Mouse (Mus musculus) liver, embryonic 13.5 days (tissue): ENCODE data around the gene Cdk6. TPM values are rescaled to one million over a fixed set of nuclear protein-coding genes. Genes with fewer than 3 reads are reported as not detected.
"Not testable (repeated sequence)": the region's sequence is repeated elsewhere in the genome, so short reads cannot be mapped to it uniquely, and the experiment has no call there.

Experiments
- ATAC-seq: fragments of 200-750 bp; cut with Nextera tagmentation; 2 replicates; pipeline ENCODE4 v1.8.0; 2017; ENCODE audit warnings: low read depth, mild to moderate bottlenecking, moderate number of reproducible peaks, moderate library complexity
- DNase-seq: peaks from one replicate; pipeline ENCODE4 v3.0.0; 2022
- H3K27ac ChIP-seq: fragments of 300-500 bp; sonication (generic); 2 replicates; pipeline ENCODE4 v1.5.1; 2015; ENCODE audit warnings: moderate library complexity, mild to moderate bottlenecking, inconsistent platforms
- H3K27me3 ChIP-seq: fragments of 300-500 bp; sonication (generic); 2 replicates; pipeline ENCODE4 v1.6.1; 2015; ENCODE audit warnings: mild to moderate bottlenecking, inconsistent platforms
- H3K36me3 ChIP-seq: fragments of 300-500 bp; sonication (generic); 2 replicates; pipeline ENCODE4 v1.6.1; 2015; ENCODE audit warnings: mild to moderate bottlenecking, inconsistent platforms
- H3K4me1 ChIP-seq: fragments of 300-500 bp; sonication (generic); replicated peaks from 2 replicates; pipeline ENCODE4 v1.6.1; 2015; ENCODE audit warnings: inconsistent platforms
- H3K4me2 ChIP-seq: fragments of 300-500 bp; sonication (generic); 2 replicates; pipeline ENCODE4 v1.6.1; 2015; ENCODE audit warnings: inconsistent platforms, mild to moderate bottlenecking, moderate library complexity
- H3K4me3 ChIP-seq: fragments of 300-500 bp; sonication (generic); replicated peaks from 2 replicates; pipeline ENCODE4 v1.5.1; 2015; ENCODE audit warnings: mild to moderate bottlenecking, inconsistent platforms
- H3K9ac ChIP-seq: fragments of 300-500 bp; sonication (generic); 2 replicates; pipeline ENCODE4 v1.6.1; 2015; ENCODE audit warnings: mild to moderate bottlenecking, inconsistent platforms
- H3K9me3 ChIP-seq: fragments of 300-500 bp; sonication (generic); replicated peaks from 2 replicates; pipeline ENCODE4 v1.6.1; 2016; ENCODE audit warnings: inconsistent platforms
- WGBS: fragments of 180-500 bp; shearing (Covaris S2); methylation state at CpG from one replicate; pipeline ENCODE4 v1.1.7; 2015; ENCODE audit not compliant: insufficient replicate concordance; 5-methylcytosine and 5-hydroxymethylcytosine counted together
- polyA plus RNA-seq: library from polyadenylated mRNA; unstranded; fragments of >200 nt; fragmentation: Nextera tagmentation; extraction: Ambion mirVana; gene quantifications from 2 replicates; pipeline ENCODE4 v1.2.1, GENCODE M21; 2015

Cdk6 gene
- polyA plus RNA-seq, 1 experiment from 2014 or later: 26.0 TPM

DNA sequence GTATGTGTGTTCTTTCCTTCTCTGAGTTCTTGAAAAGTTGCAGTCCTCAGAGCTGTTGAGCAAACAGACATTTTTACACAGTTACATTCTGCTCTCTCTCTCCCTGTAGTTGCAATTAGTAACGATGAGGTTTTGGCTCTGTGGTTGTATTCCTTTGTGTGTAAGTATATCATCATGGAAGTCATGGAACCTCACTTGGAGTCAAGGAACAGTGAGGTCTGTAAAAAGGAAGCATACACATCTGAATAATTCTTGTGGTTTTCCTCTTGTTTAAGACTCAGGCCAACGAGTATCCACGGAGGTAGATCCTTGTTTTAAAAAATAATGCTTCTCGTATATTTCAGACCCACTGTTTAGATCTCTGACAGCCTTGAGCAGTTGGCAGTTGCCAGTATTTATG lies 8.1 kb downstream of the Cdk6 start:
- not testable (repeated sequence) for H3K9ac ChIP-seq, H3K27me3 ChIP-seq, H3K27ac ChIP-seq, H3K4me3 ChIP-seq, ATAC-seq, DNase-seq, H3K9me3 ChIP-seq, H3K4me2 ChIP-seq
- Histone ChIP-seq H3K36me3 (peaks cover 13% of the 10 kb centered on the region), H3K4me1 (peaks cover 16% of the 10 kb centered on the region)
- 34% methylated on average over 4 of the region's 4 CpGs for WGBS

DNA sequence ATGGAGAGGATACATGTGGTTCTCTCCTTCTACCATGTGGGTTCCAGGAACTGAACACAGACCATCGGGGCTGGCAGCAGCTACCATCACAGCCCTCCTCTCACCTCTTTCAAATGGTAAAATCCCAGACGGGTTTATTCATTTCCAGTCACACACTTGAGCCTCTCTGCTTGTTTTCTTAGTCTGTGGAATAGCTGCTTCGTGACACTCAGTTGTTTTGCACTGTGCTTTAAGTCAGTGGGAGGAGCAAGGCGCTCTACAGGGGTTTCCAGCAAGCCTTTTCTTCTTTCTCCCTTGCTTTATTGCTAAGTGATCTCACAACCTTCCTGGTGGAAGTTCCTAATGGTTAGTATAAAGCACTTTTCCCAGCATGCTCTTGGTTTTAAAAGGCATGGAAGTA lies 10.6 kb downstream of the Cdk6 start:
- H3K27ac ChIP-seq, H3K9ac ChIP-seq, ATAC-seq, H3K9me3 ChIP-seq, H3K4me2 ChIP-seq, H3K27me3 ChIP-seq, DNase-seq, H3K4me3 ChIP-seq, H3K36me3 ChIP-seq: not testable (repeated sequence)
- H3K4me1 ChIP-seq: peaks cover 34% of the 10 kb centered on the region
- WGBS: 61% methylated on average over 4 of the region's 4 CpGs

DNA sequence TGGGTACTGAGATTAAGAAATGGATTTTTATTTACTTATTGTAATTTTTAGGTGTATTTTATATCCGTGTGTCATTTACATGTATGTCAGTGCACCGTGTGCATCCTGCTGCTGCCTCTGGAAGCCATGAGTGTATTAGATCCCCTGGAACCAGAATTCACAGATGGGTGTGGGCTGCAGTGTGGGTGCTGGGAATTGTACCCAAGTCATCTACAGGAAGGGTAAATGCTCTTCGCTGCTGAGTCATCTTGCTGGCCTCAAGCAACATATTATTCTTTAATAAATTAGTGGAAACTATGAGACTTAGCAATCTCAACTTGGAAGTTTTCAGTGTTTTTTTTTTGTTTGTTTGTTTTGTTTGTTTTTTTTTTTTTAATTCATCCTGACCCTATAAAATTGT lies 11.0 kb downstream of the Cdk6 start:
- no peak overlapping the region for H3K9ac ChIP-seq
- H3K4me1 ChIP-seq: peaks cover 39% of the 10 kb centered on the region
- H3K4me3 ChIP-seq: no peak overlapping the region
- no peaks in the 10 kb centered on the region for H3K9me3 ChIP-seq
- H3K27me3 ChIP-seq: no peaks in the 10 kb centered on the region
- WGBS: 77% methylated on average over 3 of the region's 3 CpGs
- no peak for ATAC-seq
- H3K27ac ChIP-seq: no peak overlapping the region
- no peak for DNase-seq
- no peak overlapping the region for H3K4me2 ChIP-seq
- peaks cover 4% of the 10 kb centered on the region; the same call in 1 of the 2 replicates for H3K36me3 ChIP-seq

DNA sequence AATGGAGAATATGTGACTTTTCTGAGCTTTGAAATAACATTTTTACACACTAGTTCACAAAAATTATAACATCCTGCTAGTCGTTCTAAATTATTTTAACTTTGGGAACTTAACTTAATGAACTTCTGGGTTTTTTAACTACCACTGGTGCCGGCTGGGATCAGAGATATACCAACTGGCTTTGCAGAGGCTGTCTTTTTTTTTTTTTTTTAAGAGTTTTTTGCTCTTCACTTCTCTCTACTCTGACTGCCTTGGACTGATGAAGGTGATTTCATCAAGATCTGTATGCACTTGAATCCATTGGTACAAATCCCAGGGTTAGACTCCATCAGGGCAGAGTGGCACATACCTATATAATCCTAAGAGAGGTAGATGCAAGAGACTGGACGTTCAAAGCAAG lies 11.5 kb downstream of the Cdk6 start:
- ATAC-seq (no peak), DNase-seq (no peak)
- Histone ChIP-seq H3K27ac (no peak overlapping the region), H3K4me1 (peaks cover 44% of the 10 kb centered on the region), H3K4me2 (no peak overlapping the region), H3K9me3 (no peaks in the 10 kb centered on the region), H3K27me3 (no peaks in the 10 kb centered on the region), H3K9ac (no peak overlapping the region), H3K4me3 (no peak overlapping the region), H3K36me3 (0 out of 2 replicates have a peak, but pooled peaks cover 3% of the 10 kb centered on the region)
- WGBS: 27% methylated on average over 3 of the region's 3 CpGs

DNA sequence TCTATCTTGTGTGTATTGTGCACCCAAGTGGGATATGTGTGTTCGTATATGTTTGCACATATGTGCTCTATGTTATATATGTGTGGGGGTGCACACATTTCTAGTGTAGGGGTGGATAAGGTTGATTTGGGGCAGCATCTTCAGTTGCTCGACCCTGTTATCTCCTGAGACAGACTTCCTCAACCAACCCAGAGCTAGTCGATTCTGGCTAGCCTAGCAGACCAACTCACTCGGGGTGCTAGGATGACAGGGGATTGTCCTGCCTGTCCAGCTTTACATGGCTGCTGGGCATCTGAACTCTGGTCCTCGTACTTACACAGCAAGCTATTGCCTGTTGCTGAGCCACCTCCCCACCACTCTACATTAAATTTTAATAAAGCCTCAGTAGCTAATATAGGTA lies 13.0 kb downstream of the Cdk6 start:
- Histone ChIP-seq H3K9me3 (no peaks in the 10 kb centered on the region), H3K36me3 (0 out of 2 replicates have a peak, but pooled peaks cover 2% of the 10 kb centered on the region), H3K4me3 (peak overlapping the region; percentile 7; the same call in 1 of the 2 replicates), H3K27me3 (no peaks in the 10 kb centered on the region), H3K27ac (peak overlapping the region; percentile 61), H3K4me2 (peak overlapping the region; percentile 39), H3K4me1 (peaks cover 57% of the 10 kb centered on the region), H3K9ac (0 out of 2 replicates have a peak overlapping the region, but pooled peaks have one; percentile 15)
- ATAC-seq (peak; percentile 84), DNase-seq (peak; percentile 39)
- WGBS: 17% methylated on average over 5 of the region's 5 CpGs

DNA sequence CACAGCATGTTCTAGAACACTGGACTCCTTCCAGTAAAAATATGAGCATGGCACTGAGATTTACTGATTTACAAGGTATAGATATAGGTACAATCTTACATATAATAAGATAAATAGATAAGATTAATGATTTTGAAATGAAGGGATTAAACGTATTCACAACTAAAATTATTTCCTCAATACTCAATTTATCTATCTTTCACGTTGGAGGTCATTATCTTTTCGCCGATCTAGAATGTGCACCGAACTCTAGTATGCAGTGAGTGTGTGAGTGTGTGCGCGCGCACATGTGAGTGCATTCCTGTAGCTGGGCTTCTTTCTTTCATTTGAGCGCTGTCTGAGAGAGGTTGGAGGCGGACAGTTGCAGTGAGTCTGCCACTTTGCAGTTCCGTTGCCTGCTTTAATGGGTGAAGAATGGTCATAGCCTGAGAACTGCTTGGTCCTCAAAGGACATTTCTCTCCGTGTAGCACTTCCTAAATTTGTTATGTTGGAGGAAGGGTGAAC lies 13.8 kb downstream of the Cdk6 start:
- peak overlapping the region; percentile 61; the same call in 1 of the 2 replicates for H3K27ac ChIP-seq
- DNase-seq (no peak), ATAC-seq (no peak)
- H3K4me1 ChIP-seq: peaks cover 64% of the 10 kb centered on the region
- WGBS: 75% methylated on average over 12 of the region's 12 CpGs
- H3K9ac ChIP-seq: no peak overlapping the region
- H3K4me3 ChIP-seq: no peak overlapping the region
- peak overlapping the region; percentile 39 for H3K4me2 ChIP-seq
- no peaks in the 10 kb centered on the region for H3K27me3 ChIP-seq
- H3K9me3 ChIP-seq: no peaks in the 10 kb centered on the region
- peaks cover 6% of the 10 kb centered on the region; the same call in 1 of the 2 replicates for H3K36me3 ChIP-seq

DNA sequence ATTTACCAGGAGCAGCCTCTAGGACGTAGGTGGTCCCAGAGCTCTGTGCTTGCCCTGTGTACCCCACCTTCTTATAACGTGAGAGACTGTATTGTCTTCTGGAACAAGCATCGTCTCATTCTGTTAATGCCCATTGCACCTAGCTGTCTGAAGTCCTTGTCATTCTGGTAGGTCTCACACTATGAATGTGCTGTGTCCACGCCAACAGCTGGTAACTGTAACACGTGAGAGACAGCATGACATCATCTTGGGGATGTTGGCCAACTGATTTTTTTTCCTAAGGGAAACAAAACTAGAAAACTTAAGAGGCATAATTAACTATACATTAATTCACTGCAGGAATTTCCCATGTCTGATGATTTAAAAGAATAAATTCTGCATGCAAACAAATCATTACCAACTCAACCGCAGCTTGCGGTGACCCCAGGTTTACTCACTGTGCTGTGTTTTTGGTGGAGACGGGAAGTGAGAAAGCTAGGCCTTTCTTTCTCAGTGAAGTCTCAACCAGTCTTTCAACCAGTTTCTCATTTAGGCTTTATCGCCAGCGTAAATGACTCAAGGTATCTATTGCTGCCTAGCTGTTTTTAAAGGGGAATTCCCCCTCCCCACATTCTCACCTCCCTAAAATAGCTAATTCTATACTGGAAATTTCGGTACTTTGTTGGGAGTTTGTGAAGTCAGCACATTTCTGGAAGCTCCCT lies 14.4 kb downstream of the Cdk6 start:
- H3K36me3 ChIP-seq: peaks cover 6% of the 10 kb centered on the region; the same call in 1 of the 2 replicates
- no peak overlapping the region for H3K9ac ChIP-seq
- H3K4me2 ChIP-seq: no peak overlapping the region
- H3K27me3 ChIP-seq: no peaks in the 10 kb centered on the region
- no peaks in the 10 kb centered on the region for H3K9me3 ChIP-seq
- no peak for ATAC-seq
- no peak overlapping the region for H3K27ac ChIP-seq
- no peak overlapping the region for H3K4me3 ChIP-seq
- H3K4me1 ChIP-seq: peaks cover 69% of the 10 kb centered on the region
- DNase-seq: no peak
- 79% methylated on average over 11 of the region's 11 CpGs for WGBS

DNA sequence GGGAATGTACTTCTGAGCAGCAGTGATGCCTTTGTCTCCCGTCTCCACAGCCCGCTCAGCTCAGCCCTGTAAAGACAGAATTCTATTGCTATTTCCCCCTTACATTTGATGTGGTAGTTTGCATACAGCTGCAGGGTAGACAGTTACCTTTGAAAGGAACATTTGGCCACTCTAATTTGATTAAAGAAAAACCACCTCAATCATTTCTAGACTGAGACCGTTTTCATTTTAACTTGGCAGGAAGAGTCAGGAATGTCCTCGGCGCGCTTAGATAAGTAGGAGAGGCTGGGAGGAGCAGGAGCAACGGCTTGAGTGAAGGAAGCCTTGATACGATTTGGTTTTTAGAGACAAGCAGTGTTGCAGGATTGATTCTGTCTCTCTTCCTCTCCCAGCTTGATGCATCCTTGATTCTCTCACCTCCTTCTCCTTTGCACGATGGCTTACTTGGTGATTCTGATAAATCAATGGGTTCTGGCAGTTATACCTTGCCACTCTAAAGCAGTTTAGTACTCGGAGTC lies 15.0 kb downstream of the Cdk6 start:
- 55% methylated on average over 10 of the region's 10 CpGs for WGBS
- Histone ChIP-seq H3K4me1 (peaks cover 74% of the 10 kb centered on the region), H3K4me2 (no peak overlapping the region), H3K27me3 (no peaks in the 10 kb centered on the region), H3K4me3 (no peak overlapping the region), H3K27ac (no peak overlapping the region), H3K36me3 (peaks cover 6% of the 10 kb centered on the region; the same call in 1 of the 2 replicates), H3K9me3 (no peaks in the 10 kb centered on the region), H3K9ac (no peak overlapping the region)
- no peak for DNase-seq
- ATAC-seq: no peak

DNA sequence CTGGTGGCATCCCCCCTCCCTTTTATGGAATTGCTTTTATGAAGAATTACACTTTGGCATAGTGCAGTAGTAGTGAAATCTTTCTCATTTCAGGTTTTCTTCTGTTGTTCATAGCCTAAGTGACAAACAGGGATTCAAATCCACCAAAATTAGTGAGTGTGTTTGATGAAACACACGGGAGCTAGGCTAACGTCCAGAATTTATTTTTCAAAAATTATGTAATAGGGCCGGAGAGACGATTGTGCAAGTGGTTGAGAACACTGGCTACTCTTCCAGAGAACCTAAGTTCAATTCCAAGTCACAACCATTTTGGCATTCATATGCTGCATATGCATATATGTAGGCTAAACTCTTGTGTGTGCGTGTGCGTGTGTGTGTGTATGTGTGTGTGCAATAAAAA lies 16.2 kb downstream of the Cdk6 start:
- no peak for DNase-seq
- H3K9ac ChIP-seq: no peak overlapping the region

DNA sequence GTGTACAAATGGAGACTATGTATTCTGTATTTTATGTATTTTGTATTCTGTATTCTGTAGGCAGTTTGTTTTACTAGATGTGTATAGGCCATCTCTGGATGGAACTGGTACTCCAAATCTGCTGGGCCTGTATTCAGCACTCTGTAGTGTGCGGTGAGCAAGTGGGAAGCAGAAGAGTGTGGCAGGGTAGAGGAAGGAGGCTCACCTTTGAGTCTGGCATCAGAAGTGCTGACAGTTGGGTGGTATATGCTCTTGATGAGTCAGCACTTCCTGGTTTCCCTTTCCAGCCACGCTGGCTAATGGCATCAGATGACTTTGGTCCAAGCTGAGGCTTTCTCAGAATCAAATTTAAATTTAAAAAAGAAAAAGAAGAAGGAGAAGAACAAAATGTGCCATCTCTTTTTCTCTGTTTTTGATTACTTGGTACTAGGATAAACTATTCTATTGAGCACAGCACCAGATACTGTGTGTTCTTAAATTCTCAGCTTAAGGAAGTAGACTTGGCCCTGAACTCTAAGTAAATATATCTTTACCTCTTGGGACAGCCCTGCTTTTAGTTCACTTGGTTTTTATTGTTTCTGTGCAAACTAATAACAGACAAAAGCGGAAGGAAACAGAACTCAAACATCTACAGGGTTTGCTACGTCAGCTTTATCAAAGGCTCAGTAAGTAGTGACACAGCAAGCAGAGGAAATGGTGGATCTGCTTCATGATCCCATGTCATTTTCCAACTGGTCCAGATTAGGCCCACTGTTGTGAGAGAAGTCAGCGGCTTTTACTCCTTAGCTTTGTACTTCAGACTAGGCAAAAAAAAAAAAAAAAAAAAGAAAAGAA lies 17.6 kb downstream of the Cdk6 start:
- H3K4me2 ChIP-seq: no peak overlapping the region

More for the DNA sequence above, 16.2 kb downstream of the Cdk6 start:
- no peaks in the 10 kb centered on the region for H3K27me3 ChIP-seq
- H3K4me1 ChIP-seq: peaks cover 82% of the 10 kb centered on the region
- ATAC-seq: no peak
- H3K36me3 ChIP-seq: peaks cover 6% of the 10 kb centered on the region; the same call in 1 of the 2 replicates
- H3K27ac ChIP-seq: no peak overlapping the region
- WGBS: 77% methylated on average over 6 of the region's 6 CpGs
- H3K4me2 ChIP-seq: no peak overlapping the region
- no peaks in the 10 kb centered on the region for H3K9me3 ChIP-seq
- no peak overlapping the region for H3K4me3 ChIP-seq

DNA sequence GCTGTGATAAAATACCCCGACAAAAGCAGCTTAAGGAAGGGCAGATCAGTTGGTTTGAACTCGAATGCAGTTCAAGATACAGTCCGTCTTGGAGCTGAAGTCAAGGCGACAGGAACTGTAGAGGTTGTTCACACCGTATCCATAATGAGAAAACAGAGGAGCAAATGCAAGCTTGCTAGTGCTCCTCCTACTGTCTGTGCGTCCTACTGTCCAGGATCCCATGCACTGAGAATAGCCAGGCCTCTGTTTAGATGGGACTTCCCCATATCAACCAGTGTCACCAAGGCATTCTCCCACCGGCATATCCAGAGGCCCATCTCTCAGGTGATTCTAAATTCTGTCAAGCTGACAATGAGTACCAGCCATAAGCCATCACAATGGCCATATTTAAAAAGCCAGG lies 18.6 kb downstream of the Cdk6 start:
- Histone ChIP-seq H3K4me2 (no peak overlapping the region), H3K4me3 (no peak overlapping the region), H3K9ac (no peak overlapping the region), H3K36me3 (peaks cover 6% of the 10 kb centered on the region; the same call in 1 of the 2 replicates), H3K4me1 (peaks cover 83% of the 10 kb centered on the region), H3K27ac (0 out of 2 replicates have a peak overlapping the region, but pooled peaks have one; percentile 6), H3K9me3 (no peaks in the 10 kb centered on the region), H3K27me3 (no peaks in the 10 kb centered on the region)
- 68% methylated on average over 7 of the region's 7 CpGs for WGBS
- DNase-seq (no peak), ATAC-seq (no peak)

More for the DNA sequence above, 17.6 kb downstream of the Cdk6 start:
- Histone ChIP-seq H3K36me3 (peaks cover 6% of the 10 kb centered on the region; the same call in 1 of the 2 replicates), H3K9ac (no peak overlapping the region), H3K27ac (peak overlapping the region; percentile 25), H3K9me3 (no peaks in the 10 kb centered on the region), H3K4me1 (peaks cover 89% of the 10 kb centered on the region), H3K27me3 (no peaks in the 10 kb centered on the region), H3K4me3 (no peak overlapping the region)
- WGBS: 53% methylated on average over 5 of the region's 5 CpGs
- peak; percentile 68 for ATAC-seq
- DNase-seq: peak; percentile 16
